Mouse (Mus musculus) brain, embryonic 14.5 days (tissue): ENCODE measurements at regions not wholly inside any gene's neighbourhood (a gene's known extent, or its start where the extent isn't known, plus 50 kb on each side); places are given as distances from the start of the nearest gene placed in this dataset.

Experiments
- CTCF ChIP-seq: fragments of 200-500 bp; IDR thresholded peaks from 2 replicates; pipeline ENCODE4 v1.5.1; 2012; ENCODE audit warnings: inconsistent platforms, mild to moderate bottlenecking, moderate library complexity, borderline replicate concordance; ENCODE audit not compliant: insufficient read depth, insufficient read length; ENCODE audit errors: extremely low read depth
- POLR2A ChIP-seq: fragments of 200-500 bp; IDR thresholded peaks from 2 replicates; pipeline ENCODE4 v1.6.1; 2012; ENCODE audit warnings: mild to moderate bottlenecking, inconsistent platforms, borderline replicate concordance; ENCODE audit not compliant: poor library complexity, insufficient read depth, insufficient read length, severe bottlenecking; ENCODE audit errors: extremely low read depth

DNA sequence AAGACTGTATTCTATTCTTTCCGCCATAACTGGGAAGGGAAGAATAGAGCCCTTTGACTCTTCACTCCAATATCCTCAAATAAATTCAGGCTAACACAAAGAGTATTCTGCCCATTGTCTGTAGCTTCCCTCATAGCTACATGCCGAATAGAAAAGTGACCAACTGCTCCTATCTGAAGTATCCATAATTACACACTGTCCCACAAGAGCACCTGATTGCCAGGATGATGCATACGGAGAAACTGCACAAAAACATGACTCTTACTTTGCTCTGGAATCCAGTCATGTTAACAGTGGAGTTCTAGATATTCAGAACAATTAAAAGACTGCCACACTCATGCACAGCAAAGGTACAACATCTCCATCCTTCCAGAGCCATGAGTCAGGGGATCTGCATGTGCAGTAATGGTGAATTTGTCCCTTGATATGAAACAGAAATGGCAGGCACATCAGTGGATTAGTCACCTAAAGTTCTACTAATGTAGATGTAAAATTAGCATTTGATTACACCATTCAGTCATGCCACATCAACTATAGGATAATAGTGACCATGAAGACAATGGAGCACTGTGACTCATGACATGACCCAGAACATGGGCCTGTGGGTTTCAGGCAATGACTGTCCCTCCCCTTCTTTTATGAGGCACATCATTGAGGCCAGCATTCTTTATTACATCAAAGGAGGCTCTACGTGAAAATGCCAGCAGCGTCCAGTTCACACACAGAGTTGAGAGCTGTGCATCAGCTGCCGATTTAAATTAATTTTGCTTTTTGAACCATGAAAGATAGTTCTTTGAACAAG lies 133.6 kb upstream of the 1700066M21Rik start:
- TF ChIP-seq CTCF: no peak
- no peak for TF ChIP-seq POLR2A
